Mouse (Mus musculus) adrenal gland, postnatal 14 days (tissue): ENCODE results near the gene Pglyrp2. TPM values are rescaled to one million over a fixed set of nuclear protein-coding genes. Genes with fewer than 3 reads are reported as not detected.

Experiments
- DNase-seq: peaks from one replicate; pipeline ENCODE4 v3.0.0; 2021; ENCODE audit warnings: mixed read lengths
- total RNA-seq: library from RNA; stranded (reverse); gene quantifications from 2 replicates; pipeline ENCODE4 v1.2.3, GENCODE M21; 2021

The Pglyrp2 gene
- total RNA-seq, 1 experiment from 2014 or later = 14.2 TPM

DNA sequence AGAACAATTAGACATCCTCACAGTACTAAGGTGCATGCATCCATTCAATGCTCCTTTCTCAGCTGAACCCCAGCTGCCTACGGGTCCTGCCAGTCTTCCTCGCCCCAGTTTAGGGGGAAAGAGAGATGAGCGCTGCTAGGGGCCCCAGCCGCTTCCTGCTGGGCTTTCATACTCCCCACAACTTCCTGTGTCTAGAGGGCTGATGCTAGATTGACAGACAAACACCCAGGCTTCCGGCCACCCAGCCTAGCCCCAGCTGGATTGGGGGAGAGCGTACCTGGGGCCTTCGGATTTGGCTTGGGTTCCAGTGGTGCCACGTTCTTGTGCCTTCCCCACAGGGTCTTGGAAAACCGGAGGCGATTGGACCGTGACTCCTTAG is 21.2 kb downstream of the Pglyrp2 start:
- no peak for DNase-seq

- DNase-seq = no peak
Observed at GRCm38 (mm10) chr17:32402011-32402778, 21.8 kb downstream of the Pglyrp2 start.

DNA sequence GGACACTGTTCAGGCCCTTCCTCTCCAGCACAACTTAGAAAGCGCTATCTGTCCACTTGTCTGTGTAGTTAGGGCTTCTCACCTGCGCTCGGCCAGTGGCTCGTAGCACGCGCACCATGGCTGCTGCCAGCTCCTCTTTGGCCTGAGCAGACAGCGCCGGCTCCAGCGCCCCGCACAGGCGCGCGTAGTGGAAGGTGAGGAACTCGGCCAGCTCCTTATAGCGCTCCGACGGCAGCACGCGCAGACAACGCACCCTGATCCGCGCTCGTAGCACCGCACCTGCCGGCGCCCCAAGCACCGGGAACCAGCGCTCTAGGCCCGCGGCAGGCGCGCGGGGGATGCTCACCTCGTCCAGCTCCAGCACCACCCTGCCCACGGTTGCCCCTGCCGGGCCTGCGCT is 27.7 kb downstream of the Pglyrp2 start:
- DNase-seq = no peak

GRCm38 (mm10) chr17:32393944-32394343 is 30.0 kb downstream of the Pglyrp2 start:
- DNase-seq = peak; percentile 48

DNA sequence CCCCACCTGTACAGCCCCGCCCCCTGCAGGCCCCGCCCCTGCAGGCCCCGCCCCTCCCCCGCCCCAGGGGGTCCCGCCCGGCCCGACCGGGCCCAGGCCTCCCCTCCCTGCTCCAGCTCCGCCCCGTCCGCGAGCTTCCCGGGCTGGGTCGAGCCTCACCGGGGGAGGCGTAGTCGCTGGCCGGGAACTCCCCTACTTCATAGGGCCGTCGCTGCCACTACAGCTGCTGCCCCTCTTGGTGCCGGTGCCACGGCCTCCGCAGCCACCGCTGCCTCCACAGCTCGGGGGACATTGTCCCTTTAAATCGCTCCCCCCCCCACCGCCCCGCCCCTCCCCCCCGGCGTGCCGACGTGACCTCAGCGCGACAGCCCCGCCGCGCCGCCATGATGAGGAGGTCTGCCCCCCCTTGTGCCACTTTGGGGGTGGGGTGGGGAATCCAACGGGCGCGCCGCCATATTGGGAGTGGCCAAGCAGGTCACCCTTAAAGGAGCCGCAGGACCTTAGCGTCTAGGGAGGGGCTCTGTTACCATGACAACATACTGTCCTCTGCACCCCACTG is 34.8 kb downstream of the Pglyrp2 start, which contains the start of gene Wiz:
Gene Wiz, minus strand, starts transcription at position 339 of the 559 bp plus-strand sequence.
- peak; percentile 98 for DNase-seq

DNA sequence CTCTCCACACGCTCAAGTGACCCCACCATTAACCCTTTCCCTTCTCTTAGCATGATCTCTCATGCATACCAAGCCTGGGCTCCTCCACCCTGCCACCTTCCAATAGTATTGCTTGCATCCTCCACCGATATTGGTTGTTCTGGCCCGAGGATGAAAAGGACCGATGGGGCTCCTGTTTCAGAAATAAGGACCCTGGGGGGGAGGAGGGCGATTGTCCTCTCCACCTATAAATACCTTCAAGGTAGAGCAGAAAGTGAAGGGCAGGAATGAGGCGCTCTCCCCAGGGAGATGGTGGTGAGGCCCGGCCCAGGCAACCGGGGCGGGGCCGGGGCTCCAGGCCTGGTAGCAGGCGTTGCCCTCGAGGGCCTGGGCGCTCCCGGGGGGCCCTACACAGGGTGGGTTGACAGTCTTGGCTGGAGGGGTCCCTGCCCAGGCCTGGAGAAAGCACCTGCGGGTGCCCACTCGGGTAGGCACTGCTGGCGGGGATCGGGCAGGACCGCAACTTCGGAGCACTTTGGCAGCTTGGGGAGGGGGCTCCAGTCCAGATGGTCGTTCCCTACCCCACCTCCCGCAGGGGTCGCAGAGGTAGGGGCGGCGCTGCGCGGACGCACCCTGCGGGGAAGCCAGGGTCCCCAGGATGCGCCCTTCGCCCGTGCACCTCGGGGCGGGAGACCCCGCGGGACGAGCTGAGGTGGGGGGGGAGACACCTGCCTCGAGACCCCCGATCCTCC is 35.4 kb downstream of the Pglyrp2 start:
- peak; percentile 60 for DNase-seq

- DNase-seq = no peak
Observed at GRCm38 (mm10) chr17:32387986-32388369, 36.0 kb downstream of the Pglyrp2 start.

GRCm38 (mm10) chr17:32386659-32387432 is 37.1 kb downstream of the Pglyrp2 start:
- peak; percentile 43 for DNase-seq

DNA sequence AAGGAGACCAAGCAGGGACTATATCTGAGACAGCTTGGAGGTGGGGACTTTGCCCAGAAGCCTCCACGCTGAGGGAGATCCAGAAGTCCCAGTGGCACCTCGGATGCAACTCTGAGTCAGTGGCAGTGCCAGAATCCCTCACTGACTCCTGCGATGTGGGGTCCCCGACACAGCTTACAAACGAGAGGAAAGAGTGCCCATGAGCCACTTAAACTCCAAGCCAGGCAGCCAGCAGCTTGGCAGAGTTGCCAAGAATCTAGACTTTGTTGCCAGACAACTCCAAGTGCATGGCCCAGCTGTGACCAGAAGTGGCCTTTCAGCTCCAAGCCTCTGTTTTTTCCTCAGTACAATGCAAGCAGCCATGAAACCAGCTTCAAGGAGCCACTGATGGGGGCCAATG is 40.3 kb downstream of the Pglyrp2 start:
- no peak for DNase-seq

DNA sequence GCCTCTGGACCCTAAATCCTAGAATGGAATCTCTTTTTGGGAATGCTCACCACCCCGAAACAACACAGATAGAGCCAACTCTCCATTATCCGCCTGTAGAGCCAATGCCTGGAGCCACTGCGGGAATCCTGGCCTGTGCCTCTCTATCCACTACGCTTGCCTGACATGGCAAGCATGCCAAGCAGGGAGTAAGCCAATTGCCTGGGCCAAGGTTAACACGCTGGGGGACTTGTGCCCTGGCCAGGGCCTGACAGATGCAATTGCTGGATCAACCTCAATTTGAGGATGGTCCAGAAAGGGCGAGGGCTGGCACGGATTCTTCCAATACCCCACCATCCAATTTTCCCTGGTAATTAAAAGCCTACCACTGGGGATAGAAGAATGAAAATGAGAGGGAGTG is 41.4 kb downstream of the Pglyrp2 start:
- peak; percentile 65 for DNase-seq

DNA sequence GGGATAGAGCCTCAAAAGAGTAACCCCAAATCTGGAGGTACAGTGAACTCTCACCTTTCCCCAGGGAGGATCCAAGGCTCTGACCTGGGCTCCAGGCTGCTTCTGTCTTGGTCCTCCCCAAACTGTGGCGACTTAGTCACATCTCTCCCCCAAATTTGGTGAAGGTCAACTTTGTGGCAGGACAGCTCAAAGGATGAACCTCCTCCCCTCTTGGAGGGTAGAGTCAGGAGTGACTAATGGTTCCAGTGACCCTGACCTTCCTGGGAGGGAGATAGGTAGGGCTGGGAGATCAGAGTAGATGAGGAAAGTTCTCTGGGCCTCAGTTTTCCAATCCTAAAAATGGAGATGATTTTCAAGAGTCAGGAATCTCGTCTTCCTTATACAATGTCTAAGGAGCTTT is 45.2 kb downstream of the Pglyrp2 start:
- peak; percentile 51 for DNase-seq

DNA sequence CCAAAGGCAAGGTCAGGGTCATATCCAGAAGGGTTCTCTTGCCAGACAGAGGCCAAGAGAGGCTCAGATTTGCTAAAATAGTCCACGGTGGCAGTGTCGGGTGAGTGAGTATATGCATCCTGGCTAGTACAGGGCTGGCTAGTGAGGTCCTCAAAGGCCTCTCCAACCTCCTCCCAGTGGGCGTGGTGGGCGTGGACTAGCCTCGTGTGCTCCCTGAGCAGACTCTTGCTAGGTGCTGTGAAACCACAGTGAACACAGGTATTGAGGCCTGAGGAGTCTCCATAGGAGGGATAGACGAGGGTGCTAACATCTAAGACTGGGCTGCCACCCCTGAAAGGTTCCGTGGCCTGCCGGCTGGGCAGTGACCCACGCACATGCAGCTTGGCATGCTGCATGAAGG is 46.8 kb downstream of the Pglyrp2 start:
- DNase-seq = no peak

DNA sequence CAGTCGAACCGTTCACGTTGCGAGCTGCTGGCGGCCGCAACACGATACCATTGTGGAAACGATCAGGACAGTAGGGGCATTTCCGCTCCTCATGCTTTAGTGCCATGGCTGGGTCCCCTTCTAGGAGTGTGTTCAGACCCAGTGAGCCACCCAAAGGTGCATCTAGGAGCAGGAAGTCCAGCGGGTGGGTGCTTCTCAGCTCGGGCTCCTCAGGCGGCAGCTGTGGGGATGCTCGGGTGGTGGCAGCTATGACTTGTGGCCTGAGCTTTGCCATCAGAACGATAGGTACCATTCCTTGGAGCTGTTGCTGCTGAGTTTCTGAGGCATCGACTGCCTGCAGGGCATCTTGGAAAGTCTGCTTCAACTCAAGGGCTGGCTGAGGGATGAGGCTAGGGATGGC is 47.5 kb downstream of the Pglyrp2 start:
- no peak for DNase-seq

- DNase-seq = no peak
Observed at GRCm38 (mm10) chr17:32368991-32369578, 54.9 kb downstream of the Pglyrp2 start.

DNA sequence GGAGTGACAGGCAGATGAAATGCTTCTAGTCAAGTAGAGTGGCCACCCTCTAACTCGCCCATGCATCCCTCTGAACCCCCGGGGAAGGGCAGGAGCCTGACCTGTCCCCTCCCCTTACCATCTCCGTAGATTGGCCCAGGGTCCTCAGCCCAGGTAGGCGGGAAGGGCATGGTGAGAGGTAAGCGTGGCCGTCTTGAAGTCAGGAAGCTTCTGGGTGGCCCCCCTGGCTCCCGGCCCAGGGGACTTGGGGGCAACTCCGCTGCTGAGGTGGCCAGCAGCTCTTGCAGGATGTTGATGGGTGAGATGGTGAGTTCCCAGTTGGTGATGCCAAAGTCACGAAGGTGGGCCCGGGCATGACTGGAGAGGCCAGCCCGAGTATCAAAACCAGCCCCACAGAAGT is 56.3 kb downstream of the Pglyrp2 start:
- DNase-seq = no peak

- no peak for DNase-seq
Observed at GRCm38 (mm10) chr17:32365296-32365695, 58.7 kb downstream of the Pglyrp2 start.

- DNase-seq = no peak
Observed at GRCm38 (mm10) chr17:32364850-32365249, 59.1 kb downstream of the Pglyrp2 start.

DNA sequence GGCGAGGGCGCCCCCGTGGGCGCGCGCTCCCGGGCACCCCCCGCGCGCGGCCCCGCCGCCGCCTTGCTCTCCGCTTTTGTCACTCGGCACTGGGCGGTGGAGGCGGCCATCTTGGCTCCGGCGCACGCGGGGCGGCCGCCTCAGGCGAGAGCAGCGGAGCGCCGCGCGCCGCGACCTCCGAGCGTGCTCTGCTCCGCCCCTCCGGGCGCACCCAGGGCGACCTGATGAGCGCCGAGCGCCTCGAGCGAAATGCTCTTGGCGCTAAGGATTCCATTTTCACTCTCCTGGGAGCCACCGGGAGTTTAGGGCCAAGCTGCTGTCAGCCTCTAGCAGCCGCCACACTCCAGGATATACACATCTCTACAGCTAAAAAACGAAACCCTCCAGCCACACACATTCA is 59.6 kb downstream of the Pglyrp2 start:
- peak; percentile 94 for DNase-seq

DNA sequence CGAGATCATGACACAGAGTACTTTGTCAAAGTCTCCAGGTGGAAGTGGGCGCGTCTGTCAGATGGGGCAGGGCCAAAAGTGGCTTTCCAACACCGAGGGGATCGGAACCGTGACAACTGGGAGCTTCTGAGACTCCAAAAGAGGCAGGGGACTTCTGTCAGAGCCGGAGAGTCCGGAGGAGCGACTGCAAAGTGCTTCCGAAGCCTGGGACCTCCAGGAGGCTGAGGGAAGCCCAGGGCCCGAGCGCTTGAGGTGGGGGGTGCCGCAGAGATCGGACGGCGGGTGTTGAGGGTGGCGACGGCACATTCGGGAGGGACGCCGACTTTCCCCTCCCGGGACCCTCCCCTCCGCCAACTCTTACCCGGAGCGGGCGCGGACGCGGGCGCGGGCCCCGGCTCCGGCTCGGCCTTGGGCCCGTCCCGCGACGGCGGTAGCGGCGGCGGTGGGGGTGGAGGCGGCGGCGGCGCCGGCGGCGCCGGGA is 60.1 kb downstream of the Pglyrp2 start:
- DNase-seq = peak; percentile 56

DNA sequence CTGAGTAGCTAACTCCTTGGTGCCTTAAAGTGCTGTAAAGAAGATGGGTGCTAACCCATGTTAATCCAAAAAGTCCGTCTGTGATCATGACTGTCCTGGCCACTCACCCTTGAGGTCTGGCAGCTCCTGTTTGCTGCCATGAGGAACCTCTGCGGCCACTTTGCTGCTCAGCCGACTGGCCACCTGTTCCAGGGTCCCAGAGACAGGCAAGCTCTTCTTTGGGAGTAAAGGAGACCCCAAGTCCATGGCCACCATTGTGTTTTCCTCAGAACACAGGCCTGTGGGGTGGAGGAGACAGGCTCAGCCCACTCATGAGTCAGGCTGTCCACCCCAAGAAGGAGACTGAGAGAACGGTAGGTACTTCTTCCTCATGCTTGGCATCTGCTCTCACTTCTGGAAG is 61.3 kb downstream of the Pglyrp2 start:
- no peak for DNase-seq
